Mouse (Mus musculus) spleen, embryonic (tissue): Measurements from ENCODE around the gene Pisd.
"Not testable (repeated sequence)": the region's sequence is repeated elsewhere in the genome, so short reads cannot be mapped to it uniquely, and the experiment has no call there.

Experiments
- CTCF ChIA-PET: fragments of 350-600 bp; sonication (Branson Sonifier 250); formaldehyde crosslinking; loops from one replicate; lab custom pipeline; 2022; lab: Charles Lee

Pisd gene

DNA sequence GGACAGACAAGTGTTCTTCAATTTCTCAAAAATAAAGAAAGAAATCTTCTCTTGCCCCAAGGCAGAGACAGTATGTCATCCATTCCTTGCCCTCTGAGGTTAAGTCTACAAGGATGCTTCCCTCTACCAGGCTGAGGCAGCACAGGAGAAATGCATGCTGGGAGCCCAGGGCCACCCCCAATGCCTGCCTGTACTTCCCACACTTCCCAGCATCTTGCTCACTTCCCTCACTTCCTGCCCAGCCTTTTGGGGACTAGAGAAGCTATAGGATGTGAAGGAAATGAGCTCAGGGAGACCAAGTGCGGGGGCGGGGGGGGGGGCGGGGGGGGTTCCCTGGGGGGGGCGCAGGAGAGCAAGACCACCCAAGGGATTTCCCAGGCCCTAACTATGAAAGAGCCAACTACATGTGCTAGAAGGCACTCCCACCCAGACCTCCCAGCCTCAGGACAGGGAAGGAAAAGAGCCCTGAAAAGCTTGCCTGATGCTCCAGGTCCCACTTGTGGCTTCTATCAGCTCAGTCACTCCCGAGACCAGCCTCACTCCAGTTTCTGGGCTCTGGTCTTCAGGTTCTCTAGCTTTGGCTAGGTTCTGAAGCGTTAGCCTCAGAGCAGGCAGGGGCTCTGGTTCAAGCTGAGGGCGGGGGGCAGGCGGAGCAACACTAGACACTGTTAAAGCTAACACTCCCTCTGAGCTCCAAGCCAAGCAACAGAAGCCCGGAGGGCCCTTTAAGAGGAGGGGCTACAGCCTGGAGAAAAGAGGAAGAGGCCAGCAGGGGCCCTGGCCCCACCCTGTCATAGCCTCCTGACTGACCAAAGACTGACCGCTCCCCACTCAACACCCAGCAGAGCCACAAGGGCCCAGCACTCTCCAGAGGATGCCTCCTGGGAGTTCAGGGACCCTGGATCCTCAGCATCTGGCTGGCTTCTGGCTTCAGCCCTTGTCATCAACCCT is 39.5 kb downstream of the Pisd start:
- CTCF ChIA-PET: interaction anchor here (0.5 to 1.1 kb wide), 2 partner anchors 106 to 189 kb away, joined by 3 read pairs; no protein-coding TSS in a partner anchor

- CTCF ChIA-PET: no interaction called here
Measured at GRCm38 (mm10) chr5:32742149-32742548, 43.3 kb downstream of the Pisd start.

DNA sequence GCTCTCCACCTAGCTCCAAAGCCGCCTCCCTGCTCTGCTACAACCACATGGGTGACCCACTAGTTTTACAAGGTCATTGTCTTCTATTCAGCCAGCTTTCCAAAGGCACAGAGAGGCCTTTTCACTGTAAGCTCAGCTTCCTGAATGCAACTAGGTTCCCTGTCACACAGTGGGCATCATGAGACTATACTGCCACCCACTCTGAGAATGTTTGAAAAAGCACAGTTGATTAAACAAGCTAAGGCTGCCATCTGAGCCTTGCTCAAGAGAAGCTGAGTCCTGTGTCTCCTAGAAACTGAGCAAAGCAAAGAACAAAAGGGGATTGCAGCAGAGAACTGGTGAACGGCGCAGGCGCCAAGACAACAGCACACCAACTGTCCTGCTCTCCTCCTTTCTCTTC is 44.1 kb downstream of the Pisd start:
- CTCF ChIA-PET: not testable (repeated sequence)

DNA sequence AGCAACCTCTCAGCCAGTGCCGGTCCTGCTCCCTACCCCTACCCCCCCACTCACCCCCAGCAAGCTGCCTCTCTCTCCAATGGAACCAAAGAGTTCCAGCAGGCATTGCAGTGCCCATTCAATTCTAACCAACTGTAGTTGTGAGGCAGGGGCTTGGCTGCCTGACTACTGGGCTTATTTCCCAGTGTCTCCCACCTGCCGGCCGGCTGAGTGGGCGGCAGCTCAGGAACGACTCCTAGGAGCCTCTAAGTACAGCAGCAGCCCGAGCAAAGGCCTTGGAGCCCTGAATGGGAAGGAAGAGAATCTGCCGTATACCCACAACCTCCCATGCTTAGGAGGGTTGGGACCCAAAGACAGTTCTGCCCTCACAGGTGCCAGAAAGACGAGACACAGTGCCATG is 44.6 kb downstream of the Pisd start:
- CTCF ChIA-PET: not testable (repeated sequence)

GRCm38 (mm10) chr5:32740138-32740537 is 45.3 kb downstream of the Pisd start:
- CTCF ChIA-PET: no interaction called here

DNA sequence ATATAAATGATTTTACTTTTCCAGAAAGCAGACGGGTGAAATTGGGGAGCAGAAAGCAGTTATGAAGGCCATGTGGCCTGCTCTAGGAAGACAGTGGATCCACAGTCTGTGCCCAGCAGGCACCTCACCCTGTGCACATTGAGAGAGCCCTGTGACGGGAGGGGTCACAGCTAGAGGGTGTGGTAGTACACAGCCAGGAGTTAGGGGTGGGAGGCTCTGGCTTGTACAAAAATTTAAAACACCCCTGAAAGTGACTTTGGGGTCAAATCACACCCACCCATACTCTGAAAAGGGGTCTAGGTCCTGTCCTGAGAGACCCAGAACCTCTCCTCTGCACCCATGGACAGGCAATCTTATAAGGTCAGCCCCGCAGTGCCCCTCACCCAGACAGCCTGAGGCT is 48.7 kb downstream of the Pisd start:
- CTCF ChIA-PET: not testable (repeated sequence)

DNA sequence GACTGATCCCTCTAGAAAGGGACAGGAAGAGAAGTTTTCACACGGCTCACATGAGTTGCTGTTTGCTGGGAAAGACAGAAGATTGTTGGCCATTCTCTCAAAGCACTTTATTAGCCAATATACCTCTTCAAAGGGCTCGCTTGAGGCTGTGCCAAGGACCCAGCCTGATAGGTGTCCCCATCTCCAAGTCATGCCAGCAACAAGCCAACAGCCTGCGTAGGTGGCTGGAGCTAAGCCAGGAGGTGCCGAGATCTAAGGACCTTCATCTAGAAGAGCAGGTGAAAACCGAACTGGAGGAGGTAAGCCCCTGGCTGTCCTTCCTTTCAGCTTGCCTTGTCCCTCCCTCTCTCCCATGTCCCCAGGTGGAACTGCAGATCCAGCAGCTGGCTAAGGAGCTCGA is 49.7 kb downstream of the Pisd start:
- CTCF ChIA-PET: no interaction called here

DNA sequence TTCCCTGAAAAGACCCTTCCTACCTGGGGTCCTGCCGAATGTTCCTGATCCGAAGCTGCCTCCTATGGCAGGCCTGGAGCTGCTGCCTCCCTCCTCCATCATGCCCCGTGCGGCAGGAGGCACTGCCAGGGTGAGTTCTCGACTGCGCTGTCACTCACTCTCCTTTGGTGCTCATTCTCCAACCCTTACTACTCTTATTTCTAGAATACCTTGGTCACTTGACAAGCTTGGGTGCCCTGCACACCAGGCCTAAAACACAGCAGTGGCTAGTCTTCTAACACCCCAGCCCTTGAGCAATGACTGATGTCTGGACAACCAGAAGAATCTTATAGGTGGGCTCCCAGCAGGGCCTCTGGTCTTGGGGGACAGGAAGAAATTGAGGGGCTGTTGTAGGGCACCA is 51.6 kb downstream of the Pisd start:
- CTCF ChIA-PET: not testable (repeated sequence)

DNA sequence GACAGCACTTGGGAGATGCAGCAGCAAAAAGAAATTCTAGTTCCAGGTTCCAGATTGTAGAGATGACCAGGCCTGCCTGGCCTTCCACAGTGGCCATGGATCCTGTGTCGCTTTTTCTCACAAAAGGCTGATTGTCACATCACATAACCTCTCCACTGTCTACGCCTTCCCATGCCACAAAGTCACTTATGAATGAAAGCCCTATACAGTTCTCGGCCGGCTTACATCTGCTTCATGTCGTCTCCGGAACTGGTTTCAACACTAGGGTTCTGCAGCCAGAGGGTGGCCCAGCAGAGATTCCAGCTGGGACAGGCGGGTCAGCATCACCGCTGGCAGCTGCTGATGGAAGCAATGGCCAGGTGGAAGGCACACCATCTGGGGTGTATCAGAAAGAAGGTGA is 56.6 kb downstream of the Pisd start:
- CTCF ChIA-PET: no interaction called here

- CTCF ChIA-PET: no interaction called here
Measured at GRCm38 (mm10) chr5:32728300-32728699, 57.1 kb downstream of the Pisd start.

DNA sequence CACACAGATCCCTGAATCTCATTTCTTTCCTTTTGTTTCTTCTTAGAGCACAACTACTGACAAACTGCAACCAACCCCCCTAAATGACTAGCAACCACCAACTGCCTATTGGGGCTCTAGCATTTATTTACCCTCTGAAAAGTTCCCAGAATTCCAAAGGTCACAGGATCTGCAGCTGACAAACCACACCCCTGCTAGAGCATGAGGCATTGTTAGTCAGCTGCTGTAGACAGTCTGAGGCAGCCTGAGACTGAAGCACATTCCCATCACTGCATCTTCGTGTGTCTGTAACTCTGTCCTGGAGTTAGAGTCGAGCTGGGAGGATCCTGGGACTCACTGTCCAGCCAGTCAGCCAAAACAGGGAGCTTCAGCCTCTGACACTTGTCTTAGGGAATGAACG is 60.0 kb downstream of the Pisd start:
- CTCF ChIA-PET: not testable (repeated sequence)

DNA sequence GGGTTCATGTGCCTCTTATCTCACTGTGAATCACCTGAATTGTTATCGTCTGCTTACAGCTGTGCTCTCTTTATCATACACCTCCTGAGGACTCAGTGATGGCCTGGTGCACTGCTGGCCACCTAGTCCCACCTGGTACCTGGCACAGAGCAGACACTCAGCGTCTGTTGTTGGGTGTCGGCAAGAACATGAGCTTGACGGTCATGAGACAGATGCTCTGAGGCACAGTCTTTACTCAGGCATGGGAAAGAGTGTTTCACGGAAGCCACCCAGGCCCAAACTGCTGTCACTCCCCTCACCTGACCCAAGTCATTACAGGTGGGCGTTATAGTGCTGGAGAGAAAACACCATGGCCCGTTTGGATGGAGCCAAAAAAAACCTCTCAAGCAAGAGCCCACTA is 61.5 kb downstream of the Pisd start:
- CTCF ChIA-PET: no interaction called here

- CTCF ChIA-PET: not testable (repeated sequence)
Measured at GRCm38 (mm10) chr5:32722711-32723110, 62.7 kb downstream of the Pisd start.

GRCm38 (mm10) chr5:32722263-32722662 is 63.2 kb downstream of the Pisd start:
- CTCF ChIA-PET: no interaction called here

- CTCF ChIA-PET: no interaction called here
Measured at GRCm38 (mm10) chr5:32721316-32721715, 64.1 kb downstream of the Pisd start.

DNA sequence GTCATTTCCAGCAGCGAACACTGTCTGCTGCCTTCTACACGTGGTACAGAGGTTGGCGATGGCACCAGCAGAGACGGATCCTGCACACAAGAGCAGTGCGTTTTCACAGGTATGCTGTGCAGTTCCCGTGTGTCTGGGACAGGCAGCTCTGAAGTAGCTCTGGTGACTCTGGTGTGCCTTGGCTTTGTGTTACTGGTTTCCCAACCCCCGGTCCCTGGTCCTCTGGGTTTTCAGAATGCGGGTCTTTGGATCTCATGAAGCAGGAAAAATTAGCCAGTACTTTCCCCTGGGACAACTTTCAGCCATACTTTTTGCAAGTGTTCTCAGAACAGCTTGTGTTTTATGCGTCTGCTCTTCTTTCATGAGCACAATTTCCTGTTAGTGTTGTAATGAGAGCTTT is 65.0 kb downstream of the Pisd start:
- CTCF ChIA-PET: no interaction called here

DNA sequence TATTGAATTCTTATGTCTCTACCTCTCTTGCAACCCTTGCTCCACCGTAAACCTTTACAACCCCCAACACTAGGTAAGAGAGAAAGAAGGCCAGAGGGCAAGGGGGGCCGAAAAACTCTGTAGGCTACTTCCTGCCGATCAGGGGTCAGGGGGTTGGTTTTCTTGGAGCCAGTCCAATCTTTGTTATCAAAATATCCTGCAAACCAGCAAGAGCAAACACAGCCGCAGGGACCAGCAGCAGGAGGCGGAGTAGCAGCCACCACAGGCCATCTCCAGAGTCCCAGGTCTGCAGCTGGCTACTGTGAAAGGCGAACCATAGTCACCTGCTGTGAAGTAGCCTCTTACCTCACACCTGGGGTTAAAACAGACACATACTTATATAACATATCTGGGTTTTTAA is 66.5 kb downstream of the Pisd start:
- CTCF ChIA-PET: no interaction called here

- CTCF ChIA-PET: no interaction called here
Measured at GRCm38 (mm10) chr5:32717726-32718125, 67.7 kb downstream of the Pisd start.

- CTCF ChIA-PET: no interaction called here
Measured at GRCm38 (mm10) chr5:32713703-32714467, 71.6 kb downstream of the Pisd start.

GRCm38 (mm10) chr5:32713042-32713702 is 72.3 kb downstream of the Pisd start:
- CTCF ChIA-PET: interaction anchor here (0.6 kb wide), 1 partner anchor 410 kb away, joined by 4 read pairs; no protein-coding TSS in a partner anchor

GRCm38 (mm10) chr5:32712221-32713041 is 73.0 kb downstream of the Pisd start:
- CTCF ChIA-PET: interaction anchor here (0.5 to 0.6 kb wide), 2 partner anchors 99 to 410 kb away, joined by 4 to 13 read pairs; no protein-coding TSS in a partner anchor
